ENCODE assay signal across 25 mouse cellular contexts in the genomic region with DNA sequence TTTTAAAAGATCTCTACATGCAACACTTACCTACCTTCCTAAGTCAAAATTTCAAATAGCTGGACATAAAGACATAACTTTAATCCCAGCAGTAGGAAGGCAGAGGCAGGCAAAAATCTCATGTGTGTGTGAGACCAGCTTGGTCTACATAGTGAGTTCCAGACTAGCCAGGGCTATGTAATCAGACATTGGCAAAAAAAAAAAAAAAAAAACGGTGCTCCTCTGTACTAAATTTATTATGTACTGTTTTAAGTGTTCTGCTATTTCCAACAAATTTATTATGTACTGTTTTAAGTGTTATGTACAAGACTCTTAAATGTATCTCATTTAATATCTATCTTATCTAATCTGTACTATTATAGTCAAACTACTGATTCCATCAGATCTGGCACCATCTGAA.
"Had no signal": no experiment of that assay in that cellular context is flagged by ENCODE, and none has a peak within 500 bp of the region (broad histone marks: within the 10 kb centered on the region; RNA-seq: fewer than 3 reads in every experiment).

No protein-coding gene starts in this region.

- DNase-seq: cerebellum, adult 9-10 months; cerebellum, adult 9-11 months; cerebellum, postnatal 10 days; cerebellum, postnatal 14 days; cerebellum, postnatal 25 days; cerebellum, postnatal 36 days; embryo, embryonic 11 days; forebrain, postnatal 0 days; gastrocnemius, adult 2 months; gastrocnemius, postnatal 10 days; gastrocnemius, postnatal 14 days; gastrocnemius, postnatal 25 days; gastrocnemius, postnatal 36 days; heart, adult 11 months; heart, adult 18-20 months; heart, adult 2 months had no signal

- H3K9ac ChIP-seq: embryonic facial prominence, embryonic 12.5 days; embryonic facial prominence, embryonic 13.5 days; embryonic facial prominence, embryonic 15.5 days; forebrain, embryonic 12.5 days; forebrain, embryonic 13.5 days; forebrain, embryonic 15.5 days; forebrain, postnatal 0 days had no signal

- H3K27me3 ChIP-seq: embryonic facial prominence, embryonic 12.5 days; embryonic facial prominence, embryonic 13.5 days; embryonic facial prominence, embryonic 15.5 days; forebrain, embryonic 12.5 days; forebrain, embryonic 13.5 days; forebrain, embryonic 15.5 days had no signal

- H3K4me2 ChIP-seq: embryonic facial prominence, embryonic 12.5 days; embryonic facial prominence, embryonic 13.5 days; embryonic facial prominence, embryonic 15.5 days; forebrain, embryonic 12.5 days; forebrain, embryonic 13.5 days; forebrain, embryonic 15.5 days had no signal

- H3K4me3 ChIP-seq: embryonic facial prominence, embryonic 10.5 days; embryonic facial prominence, embryonic 12.5 days; embryonic facial prominence, embryonic 13.5 days; embryonic facial prominence, embryonic 15.5 days; erythroblast, embryonic 14.5 days; forebrain, embryonic 10.5 days; forebrain, embryonic 12.5 days; forebrain, embryonic 13.5 days; forebrain, embryonic 15.5 days; gastrocnemius, adult 2 months; heart, adult 2 months had no signal

- H3K27ac ChIP-seq: embryonic facial prominence, embryonic 10.5 days; embryonic facial prominence, embryonic 12.5 days; embryonic facial prominence, embryonic 13.5 days; embryonic facial prominence, embryonic 15.5 days; forebrain, embryonic 10.5 days; forebrain, embryonic 12.5 days; forebrain, embryonic 13.5 days; forebrain, embryonic 15.5 days; gastrocnemius, adult 2 months; heart, adult 2 months had no signal

- H3K4me1 ChIP-seq: embryonic facial prominence, embryonic 10.5 days; embryonic facial prominence, embryonic 12.5 days; embryonic facial prominence, embryonic 13.5 days; embryonic facial prominence, embryonic 15.5 days; forebrain, embryonic 10.5 days; forebrain, embryonic 12.5 days; forebrain, embryonic 13.5 days had no signal

- H3K9me3 ChIP-seq: embryonic facial prominence, embryonic 12.5 days; embryonic facial prominence, embryonic 13.5 days; embryonic facial prominence, embryonic 15.5 days; forebrain, embryonic 13.5 days; forebrain, embryonic 15.5 days had no signal
